Mouse (Mus musculus): ENCODE results near the gene Aftph.

Aftph gene

DNA sequence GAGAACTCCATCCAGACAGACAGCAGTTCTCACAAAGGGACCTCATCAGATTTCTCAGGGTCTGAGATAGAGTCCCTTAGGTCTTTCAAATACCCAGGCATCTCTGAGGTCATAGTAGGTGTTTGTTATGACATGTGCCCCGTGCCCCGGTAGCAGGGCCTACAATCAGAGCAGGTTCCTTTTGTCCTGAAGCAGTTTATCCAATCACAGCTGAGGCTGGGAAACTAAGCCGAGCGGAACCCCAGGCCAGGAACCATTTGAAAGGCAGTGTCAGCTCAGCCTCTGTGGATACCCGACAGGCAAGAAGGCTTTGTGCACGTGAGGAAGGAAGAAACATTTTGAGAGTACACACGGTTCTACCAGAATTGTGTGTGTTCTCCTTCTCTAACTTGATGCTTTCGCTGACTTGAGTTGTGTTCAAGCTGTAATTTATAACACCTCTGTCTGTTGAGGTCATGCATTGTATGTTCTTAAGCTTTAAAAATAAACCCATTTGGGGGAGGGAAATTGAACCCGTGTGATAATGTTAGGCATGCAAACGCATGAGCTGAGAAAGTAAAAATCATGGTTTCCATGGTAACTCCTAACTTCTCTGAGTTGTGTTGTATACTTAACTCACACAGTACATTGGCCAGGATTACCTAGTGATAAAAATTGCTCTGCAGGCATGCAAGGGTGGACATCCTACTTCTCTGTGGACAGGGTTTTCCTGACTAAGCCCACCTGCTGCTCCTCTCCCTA is 94.2 kb downstream of the Aftph start:
- no peak for DNase-seq

DNA sequence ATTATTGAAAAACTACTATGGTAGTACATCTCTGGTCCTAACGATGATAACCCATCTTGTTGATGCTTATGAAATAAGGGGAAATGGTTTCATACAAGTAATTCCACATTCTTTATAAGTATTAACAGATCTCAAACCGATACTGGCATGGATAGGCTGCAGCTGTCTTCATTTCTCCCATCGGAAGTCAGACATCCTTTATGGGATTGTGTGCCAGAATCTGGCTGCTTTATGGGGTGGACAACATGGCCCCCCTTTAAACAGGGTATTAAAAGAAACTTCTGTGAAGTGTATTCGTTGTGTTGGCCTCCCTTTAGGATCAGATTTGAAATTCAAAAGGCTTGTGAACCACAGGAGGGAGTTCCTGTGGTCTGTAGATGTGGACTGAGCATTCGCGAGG is 95.2 kb downstream of the Aftph start:
- DNase-seq = no peak

DNA sequence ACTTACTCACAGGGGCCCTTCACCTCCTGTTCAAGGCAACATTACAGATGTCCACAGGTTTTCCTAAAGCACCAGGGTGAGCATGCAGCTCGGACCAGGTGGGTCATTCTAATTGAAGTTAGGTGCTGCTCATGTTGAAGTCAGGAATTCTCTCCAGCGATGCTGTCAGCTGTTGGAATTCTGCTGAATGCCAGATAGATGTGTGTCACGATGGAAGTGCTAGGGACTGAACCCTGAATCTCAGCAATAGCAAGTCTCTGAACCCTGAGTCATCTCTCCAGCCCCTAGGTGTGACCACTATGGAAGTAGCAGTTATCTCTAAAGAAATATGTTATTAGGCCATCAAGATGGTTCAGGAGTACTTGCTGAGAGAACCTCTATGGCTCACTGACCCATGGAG is 95.9 kb downstream of the Aftph start:
- DNase-seq = no peak

DNA sequence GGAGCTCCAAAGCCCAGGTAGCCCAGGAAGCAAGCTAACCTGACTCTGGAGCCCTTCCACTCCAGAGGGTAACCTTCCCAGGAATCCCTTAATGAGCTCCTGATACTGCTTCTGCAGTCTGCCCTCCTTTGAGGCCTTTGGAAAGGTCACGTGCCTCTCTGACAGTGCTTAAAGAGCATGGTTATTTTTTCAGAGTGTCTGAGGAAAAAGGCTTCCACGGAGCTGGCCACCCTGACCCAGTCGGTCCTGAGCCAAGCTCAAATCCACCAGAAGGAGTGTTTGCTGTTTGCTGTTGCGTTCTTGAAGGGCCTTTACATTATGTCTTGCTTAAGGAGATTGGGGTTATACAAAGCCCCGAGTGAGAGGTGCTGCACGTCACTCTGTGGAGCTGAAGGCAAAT is 96.5 kb downstream of the Aftph start:
- no peak for DNase-seq

DNA sequence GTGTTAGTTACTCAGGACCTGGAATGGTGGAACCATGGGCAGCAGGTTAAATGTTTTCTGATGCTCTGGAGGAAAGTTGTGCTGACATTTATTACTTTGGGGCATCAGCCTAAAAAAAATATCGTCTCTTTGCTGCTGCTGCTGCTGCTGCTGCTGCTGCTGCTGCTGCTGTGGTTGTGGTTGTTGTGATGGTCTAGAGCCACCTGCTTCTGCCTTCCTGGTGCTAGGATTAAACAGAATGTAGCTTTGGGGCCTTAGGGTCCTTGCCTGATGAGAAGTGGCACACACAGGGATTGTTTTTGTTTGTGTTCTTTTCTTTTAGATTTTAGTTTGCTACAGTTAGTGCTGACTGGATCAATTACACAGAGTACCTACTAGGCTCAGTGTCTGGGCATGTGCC is 97.2 kb downstream of the Aftph start:
- DNase-seq = no peak

DNA sequence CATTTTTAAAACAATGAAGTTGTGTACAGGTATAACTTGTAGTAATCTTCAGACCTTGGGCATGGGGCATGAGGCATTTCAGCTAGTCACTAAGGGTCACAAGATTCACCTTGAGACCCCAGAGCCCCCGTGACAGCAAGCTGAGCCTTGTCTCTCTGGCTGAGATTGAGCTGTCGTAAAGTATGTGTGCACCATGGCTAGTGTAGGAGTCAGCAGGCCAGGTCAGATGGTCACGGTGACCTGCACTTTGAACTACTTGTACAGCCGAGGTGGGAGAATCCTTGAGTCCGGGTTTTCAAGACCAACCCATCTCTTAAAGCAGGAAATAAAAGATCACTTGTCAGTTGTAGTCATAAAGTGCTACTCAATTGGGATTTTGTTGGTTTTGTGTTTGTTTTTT is 98.2 kb downstream of the Aftph start:
- DNase-seq = no peak

DNA sequence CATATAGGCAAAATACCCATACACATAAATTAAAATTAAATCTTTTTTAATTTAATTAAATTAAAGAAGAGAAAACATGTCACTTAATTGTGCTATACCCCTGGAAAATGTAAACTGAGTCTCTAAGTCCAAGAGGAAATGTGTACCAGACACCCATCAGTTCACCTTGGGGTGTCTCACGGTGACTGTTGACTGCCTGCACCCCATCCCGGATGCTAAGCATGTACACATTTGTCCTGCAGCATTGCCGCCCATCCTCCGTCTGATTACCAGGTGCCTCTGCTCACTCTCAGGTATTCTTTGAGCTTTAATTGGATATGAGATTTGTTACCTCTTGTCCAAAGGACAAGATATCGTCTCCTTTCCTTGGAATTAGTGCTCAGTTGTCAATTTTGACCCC is 99.1 kb downstream of the Aftph start:
- DNase-seq = no peak

DNA sequence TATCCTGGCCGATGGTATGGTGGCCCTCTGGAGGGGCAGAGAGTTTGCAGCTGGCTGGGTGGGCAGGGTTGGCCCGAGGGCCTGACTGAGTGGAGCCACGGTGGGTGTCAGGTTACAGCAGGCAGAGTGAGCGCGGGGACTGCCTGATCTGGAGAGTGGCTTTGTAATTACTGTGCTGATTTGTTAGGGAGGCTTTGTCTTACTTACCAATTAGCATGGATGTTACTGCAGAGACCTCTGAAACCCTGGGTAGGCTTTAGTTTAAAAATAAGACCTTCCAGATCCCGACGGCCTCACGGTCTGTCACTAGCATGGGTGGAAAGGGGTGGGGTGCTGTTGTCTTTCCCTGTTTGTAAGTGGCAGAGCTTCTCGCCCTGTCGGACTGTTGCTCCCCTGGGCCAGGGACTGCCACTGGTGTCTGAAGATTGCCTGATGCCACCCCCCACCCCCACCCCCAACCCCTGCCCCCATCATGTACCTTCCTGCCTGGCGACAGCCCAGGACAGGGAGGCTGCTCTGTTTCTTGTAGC is 101.4 kb downstream of the Aftph start:
- no peak for DNase-seq

DNA sequence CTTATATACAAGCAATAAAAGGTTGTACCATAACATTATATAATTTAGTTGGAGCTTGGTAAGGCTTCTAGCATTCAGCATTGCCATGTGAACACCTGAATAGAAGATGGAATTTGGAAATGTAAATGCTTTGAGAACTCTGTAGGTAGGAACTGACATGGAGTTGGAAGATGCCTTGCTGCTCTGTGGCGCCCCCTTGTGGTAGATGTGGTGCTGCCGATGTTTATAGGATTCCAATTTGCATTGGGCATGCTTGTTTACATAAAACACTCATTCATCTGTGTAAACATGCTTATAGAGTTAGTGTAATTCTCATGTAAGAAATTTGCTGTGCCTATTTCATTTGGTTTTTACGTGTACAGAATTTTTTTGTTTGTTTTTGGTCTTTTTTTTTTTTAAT is 102.5 kb downstream of the Aftph start:
- DNase-seq = peak; percentile 65

DNA sequence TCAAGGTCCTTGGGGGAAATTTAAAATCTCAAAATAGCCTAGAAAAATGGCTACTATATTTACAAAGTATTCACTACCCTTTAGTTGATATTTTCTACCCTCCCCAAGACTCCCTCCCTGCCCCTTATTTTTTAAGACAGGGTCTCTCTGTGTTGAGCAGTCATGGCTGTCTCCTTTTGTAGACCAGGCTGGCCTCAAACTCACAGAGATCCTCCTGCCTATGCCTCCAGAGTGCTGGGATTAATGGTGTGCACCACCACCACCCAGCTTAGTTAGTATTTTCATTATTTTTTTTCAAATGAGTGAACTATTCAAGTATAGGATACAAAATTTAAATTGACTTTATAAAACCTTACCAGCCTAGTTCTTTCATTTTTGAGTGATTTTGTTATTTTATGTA is 104.3 kb downstream of the Aftph start:
- DNase-seq = no peak

DNA sequence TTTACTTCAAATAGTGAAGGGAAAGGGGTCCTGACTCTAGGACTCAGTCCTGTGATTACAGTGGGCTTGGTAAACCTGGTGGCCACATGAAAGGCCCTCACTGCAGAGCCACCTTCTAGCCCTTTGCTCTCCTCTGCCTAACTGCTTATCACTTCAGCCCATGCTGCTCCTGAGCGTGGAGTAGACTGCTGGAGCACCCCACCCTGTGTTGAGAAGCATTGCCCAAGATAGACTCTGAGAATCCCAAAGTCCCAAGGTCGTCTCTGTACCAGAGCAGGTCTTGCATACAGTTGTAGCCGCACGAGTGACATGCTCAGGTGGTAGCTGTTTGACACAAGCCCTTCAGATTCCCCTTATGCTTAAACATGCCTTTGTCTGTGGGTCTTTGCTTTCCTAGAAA is 105.3 kb downstream of the Aftph start:
- DNase-seq = no peak

DNA sequence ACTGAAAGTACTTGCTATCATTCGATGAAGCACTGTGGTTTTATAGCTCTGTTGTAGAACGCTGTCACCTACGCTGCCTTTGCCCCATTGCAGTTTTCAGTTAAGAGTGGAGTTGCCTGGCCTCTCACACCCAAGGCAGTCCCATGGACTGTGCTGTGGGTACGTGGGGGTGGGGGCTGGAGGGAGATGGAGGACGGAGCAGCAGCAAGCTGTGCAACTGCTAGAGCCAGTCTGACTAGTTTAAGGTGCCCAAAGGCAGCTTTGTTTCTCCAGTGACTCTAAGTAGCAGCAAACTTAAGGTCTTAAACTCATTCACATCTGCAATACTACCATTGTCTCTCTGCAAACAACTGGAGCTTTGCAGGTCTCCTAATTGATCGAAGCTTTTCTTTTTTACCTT is 105.7 kb downstream of the Aftph start:
- DNase-seq = no peak

All from cerebellum, adult 11-12 months (tissue).